Mouse (Mus musculus) midbrain, embryonic 13.5 days (tissue): ENCODE results near the gene Mamdc4. TPM values are rescaled to one million over a fixed set of nuclear protein-coding genes. Genes with fewer than 3 reads are reported as not detected.

Experiments
- ATAC-seq: fragments of 200-750 bp; cut with Nextera tagmentation; 2 replicates; pipeline ENCODE4 v1.8.0; 2017; ENCODE audit warnings: mild to moderate bottlenecking, moderate TSS enrichment, moderate library complexity
- H3K27ac ChIP-seq: fragments of 300-500 bp; sonication (generic); 2 replicates; pipeline ENCODE4 v1.5.1; 2015; ENCODE audit warnings: inconsistent platforms, mild to moderate bottlenecking, moderate library complexity
- H3K27me3 ChIP-seq: fragments of 300-500 bp; sonication (generic); 2 replicates; pipeline ENCODE4 v1.6.1; 2015; ENCODE audit warnings: mild to moderate bottlenecking, inconsistent platforms
- H3K36me3 ChIP-seq: fragments of 300-500 bp; sonication (generic); 2 replicates; pipeline ENCODE4 v1.6.1; 2015; ENCODE audit warnings: mild to moderate bottlenecking, inconsistent platforms
- H3K4me1 ChIP-seq: fragments of 300-500 bp; sonication (generic); replicated peaks from 2 replicates; pipeline ENCODE4 v1.6.1; 2015; ENCODE audit warnings: inconsistent platforms
- H3K4me2 ChIP-seq: fragments of 300-500 bp; sonication (generic); replicated peaks from 2 replicates; pipeline ENCODE4 v1.6.1; 2015; ENCODE audit warnings: moderate library complexity, mild to moderate bottlenecking, inconsistent platforms
- H3K4me3 ChIP-seq: fragments of 300-500 bp; sonication (generic); replicated peaks from 2 replicates; pipeline ENCODE4 v1.5.1; 2015; ENCODE audit warnings: mild to moderate bottlenecking, inconsistent platforms
- H3K9ac ChIP-seq: fragments of 300-500 bp; sonication (generic); replicated peaks from 2 replicates; pipeline ENCODE4 v1.6.1; 2015; ENCODE audit warnings: mild to moderate bottlenecking, inconsistent platforms
- H3K9me3 ChIP-seq: fragments of 300-500 bp; sonication (generic); 2 replicates; pipeline ENCODE4 v1.6.1; 2016; ENCODE audit warnings: mild to moderate bottlenecking, inconsistent platforms
- WGBS: fragments of 180-500 bp; shearing (Covaris S2); methylation state at CpG from one replicate; pipeline ENCODE4 v1.1.7; 2015; 5-methylcytosine and 5-hydroxymethylcytosine counted together
- polyA plus RNA-seq: library from polyadenylated mRNA; unstranded; fragments of >200 nt; fragmentation: Nextera tagmentation; extraction: Ambion mirVana; gene quantifications from 2 replicates; pipeline ENCODE4 v1.2.1, GENCODE M21; 2015

The Mamdc4 gene
- polyA plus RNA-seq, 1 experiment from 2014 or later: 6.8 TPM

GRCm38 (mm10) chr2:25580621-25581101, 6.0 kb upstream of the Mamdc4 start:
- H3K4me1 ChIP-seq: peaks cover 69% of the 10 kb centered on the region
- peaks cover 56% of the 10 kb centered on the region for H3K27me3 ChIP-seq
- peak overlapping the region; percentile 53 for H3K4me3 ChIP-seq
- peaks cover 28% of the 10 kb centered on the region for H3K36me3 ChIP-seq
- peak overlapping the region; percentile 75 for H3K4me2 ChIP-seq
- no peak overlapping the region for H3K27ac ChIP-seq
- no peak overlapping the region; the same call in 1 of the 2 replicates for H3K9ac ChIP-seq
- no peaks in the 10 kb centered on the region for H3K9me3 ChIP-seq
- WGBS: 52% methylated on average over 6 of the region's 6 CpGs
- no peak for ATAC-seq

GRCm38 (mm10) chr2:25579737-25580460, 5.3 kb upstream of the Mamdc4 start:
- Histone ChIP-seq H3K27ac (no peak overlapping the region), H3K4me3 (peak overlapping the region; percentile 53), H3K4me2 (peak overlapping the region; percentile 75), H3K9me3 (no peaks in the 10 kb centered on the region), H3K4me1 (peaks cover 73% of the 10 kb centered on the region), H3K36me3 (peaks cover 21% of the 10 kb centered on the region), H3K9ac (0 out of 2 replicates have a peak overlapping the region, but pooled peaks have one; percentile 8), H3K27me3 (peaks cover 58% of the 10 kb centered on the region)
- no peak for ATAC-seq
- 10% methylated on average over 27 of the region's 27 CpGs for WGBS

GRCm38 (mm10) chr2:25578796-25579736, 4.4 kb upstream of the Mamdc4 start:
- H3K4me2 ChIP-seq: peak overlapping the region; percentile 24
- H3K9me3 ChIP-seq: no peaks in the 10 kb centered on the region
- no peak overlapping the region for H3K27ac ChIP-seq
- peaks cover 13% of the 10 kb centered on the region for H3K36me3 ChIP-seq
- peaks cover 75% of the 10 kb centered on the region for H3K4me1 ChIP-seq
- peaks cover 58% of the 10 kb centered on the region for H3K27me3 ChIP-seq
- H3K4me3 ChIP-seq: peak overlapping the region; percentile 16
- peak overlapping the region; percentile 8 for H3K9ac ChIP-seq
- 6% methylated on average over 77 of the region's 77 CpGs for WGBS
- ATAC-seq: no peak

- 4% methylated on average over 75 of the region's 75 CpGs for WGBS
- ATAC-seq: no peak
- H3K9ac ChIP-seq: no peak overlapping the region
- H3K4me2 ChIP-seq: peak overlapping the region; percentile 46
- peaks cover 4% of the 10 kb centered on the region for H3K36me3 ChIP-seq
- no peak overlapping the region for H3K27ac ChIP-seq
- H3K27me3 ChIP-seq: peaks cover 58% of the 10 kb centered on the region
- no peaks in the 10 kb centered on the region for H3K9me3 ChIP-seq
- peaks cover 79% of the 10 kb centered on the region for H3K4me1 ChIP-seq
- H3K4me3 ChIP-seq: peak overlapping the region; percentile 23
These were observed 3.5 kb upstream of the Mamdc4 start for GRCm38 (mm10) chr2:25577951-25578795.

- no peak for ATAC-seq
- 13% methylated on average over 92 of the region's 92 CpGs for WGBS
- H3K4me1 ChIP-seq: peaks cover 74% of the 10 kb centered on the region
These were observed 2.6 kb upstream of the Mamdc4 start for GRCm38 (mm10) chr2:25576965-25577891.

GRCm38 (mm10) chr2:25576028-25576850, 1.6 kb upstream of the Mamdc4 start:
- H3K4me2 ChIP-seq: peak overlapping the region; percentile 97
- H3K4me1 ChIP-seq: peaks cover 66% of the 10 kb centered on the region
- 73% methylated on average over 16 of the region's 16 CpGs for WGBS
- no peak for ATAC-seq
- no peak overlapping the region; the same call in 1 of the 2 replicates for H3K9ac ChIP-seq
- H3K27me3 ChIP-seq: peaks cover 58% of the 10 kb centered on the region
- no peaks in the 10 kb centered on the region for H3K9me3 ChIP-seq
- H3K27ac ChIP-seq: no peak overlapping the region
- H3K36me3 ChIP-seq: peaks cover 8% of the 10 kb centered on the region; the same call in 1 of the 2 replicates
- H3K4me3 ChIP-seq: peak overlapping the region; percentile 60

More at GRCm38 (mm10) chr2:25576965-25577891, 2.6 kb upstream of the Mamdc4 start:
- Histone ChIP-seq H3K36me3 (no peaks in the 10 kb centered on the region), H3K4me3 (peak overlapping the region; percentile 23), H3K27me3 (peaks cover 58% of the 10 kb centered on the region), H3K9me3 (no peaks in the 10 kb centered on the region), H3K4me2 (peak overlapping the region; percentile 46), H3K9ac (no peak overlapping the region), H3K27ac (no peak overlapping the region)

- Histone ChIP-seq H3K27me3 (peaks cover 51% of the 10 kb centered on the region), H3K4me1 (peaks cover 59% of the 10 kb centered on the region), H3K9ac (peak overlapping the region; percentile 67), H3K36me3 (peaks cover 14% of the 10 kb centered on the region), H3K4me2 (peak overlapping the region; percentile 97), H3K27ac (peak overlapping the region; percentile 90), H3K9me3 (no peaks in the 10 kb centered on the region), H3K4me3 (peak overlapping the region; percentile 60)
- ATAC-seq: peak; percentile 0; the same call in 1 of the 2 replicates
- 14% methylated on average over 21 of the region's 21 CpGs for WGBS
These were observed 885 bp upstream of the Mamdc4 start for GRCm38 (mm10) chr2:25575432-25576027.

- Histone ChIP-seq H3K4me3 (peak overlapping the region; percentile 60), H3K36me3 (peaks cover 27% of the 10 kb centered on the region), H3K4me1 (peaks cover 46% of the 10 kb centered on the region), H3K9me3 (no peaks in the 10 kb centered on the region), H3K27ac (peak overlapping the region; percentile 90), H3K4me2 (peak overlapping the region; percentile 97), H3K9ac (peak overlapping the region; percentile 79), H3K27me3 (peaks cover 37% of the 10 kb centered on the region)
- 18% methylated on average over 11 of the region's 11 CpGs for WGBS
- peak; percentile 1 for ATAC-seq
These were observed 509 bp downstream of the Mamdc4 start for GRCm38 (mm10) chr2:25574136-25574535.

- H3K27ac ChIP-seq: no peak overlapping the region
- H3K27me3 ChIP-seq: peaks cover 26% of the 10 kb centered on the region
- peak overlapping the region; percentile 60; the same call in 1 of the 2 replicates for H3K4me3 ChIP-seq
- H3K9me3 ChIP-seq: no peaks in the 10 kb centered on the region
- peak overlapping the region; percentile 97; the same call in 1 of the 2 replicates for H3K4me2 ChIP-seq
- no peak for ATAC-seq
- H3K36me3 ChIP-seq: peaks cover 38% of the 10 kb centered on the region
- WGBS: 95% methylated on average over 2 of the region's 2 CpGs
- H3K4me1 ChIP-seq: peaks cover 38% of the 10 kb centered on the region
- no peak overlapping the region; the same call in 1 of the 2 replicates for H3K9ac ChIP-seq
These were observed 1.6 kb downstream of the Mamdc4 start for GRCm38 (mm10) chr2:25573068-25573467.
